Mouse (Mus musculus) lung, adult 2 months (tissue): Measurements from ENCODE around the gene Hk3.

Experiments used
- CTCF ChIP-seq: fragments of 200-500 bp; IDR thresholded peaks from 2 replicates; pipeline ENCODE4 v1.5.1; 2011; ENCODE audit warnings: mild to moderate bottlenecking, low read length, control low read depth; ENCODE audit not compliant: insufficient read depth
- POLR2A ChIP-seq: fragments of 200-500 bp; IDR thresholded peaks from 2 replicates; pipeline ENCODE4 v1.6.1; 2011; ENCODE audit warnings: low read depth, mild to moderate bottlenecking, control low read depth, low read length, borderline replicate concordance; ENCODE audit errors: extremely low read depth

- TF ChIP-seq CTCF = no peak
- no peak for TF ChIP-seq POLR2A
These were observed 14.8 kb downstream of the Hk3 start for GRCm38 (mm10) chr13:55006415-55006742.
